Mouse (Mus musculus) thymus, adult 18-20 months (tissue): ENCODE results near the gene Miga2.

ENCODE experiments used
- DNase-seq, 2 experiments: peaks; one replicate each; pipeline ENCODE4 v3.0.0; 2022; ENCODE audit warnings: mixed read lengths in 2 of 2

The Miga2 gene

DNA sequence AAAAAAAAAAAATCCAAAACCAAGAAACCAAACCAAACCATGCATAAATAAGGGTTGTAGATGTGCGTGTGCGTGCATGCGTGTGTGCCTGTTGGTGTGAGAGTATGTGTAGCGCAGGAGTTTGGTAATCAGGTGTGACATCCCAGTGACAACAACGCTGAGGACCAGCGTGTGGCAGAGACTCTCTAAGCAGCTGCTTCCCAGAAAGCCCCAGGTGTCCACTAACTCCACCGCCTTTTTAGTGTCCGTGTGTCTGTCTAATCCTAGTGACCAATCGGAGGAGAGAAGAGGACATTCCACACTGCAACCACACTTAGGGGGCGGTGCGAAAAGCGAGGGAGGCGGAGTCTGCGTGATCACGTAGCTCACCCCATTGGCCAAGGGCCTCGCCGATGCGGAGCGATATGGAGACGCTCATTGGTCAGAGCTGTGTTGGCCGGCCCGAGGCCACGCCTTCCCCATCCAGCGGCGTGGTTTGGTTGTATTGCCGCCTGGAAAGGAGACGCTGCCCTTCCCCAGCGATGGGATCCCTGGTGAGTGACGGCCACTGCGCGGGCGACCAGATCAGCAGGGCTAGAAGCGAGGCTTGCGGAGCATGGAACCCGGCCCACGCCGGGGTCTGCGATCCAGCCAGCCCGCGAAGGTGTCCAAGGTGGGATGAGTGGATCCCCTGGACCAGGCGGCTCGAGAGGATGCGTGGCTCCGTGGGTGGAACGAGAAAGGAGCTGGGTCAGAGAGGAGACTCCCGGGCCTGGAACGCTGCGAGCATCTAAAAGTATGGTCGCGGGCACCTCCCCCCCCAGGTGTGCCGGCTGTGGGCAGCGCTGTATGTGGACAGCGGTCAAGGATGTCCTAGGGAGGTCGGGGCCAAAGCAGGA, at the start of gene Miga2:
Gene Miga2, plus strand, starts transcription at position 461 of the 878 bp plus-strand sequence.
- peak; percentile 96 to 97 for DNase-seq

DNA sequence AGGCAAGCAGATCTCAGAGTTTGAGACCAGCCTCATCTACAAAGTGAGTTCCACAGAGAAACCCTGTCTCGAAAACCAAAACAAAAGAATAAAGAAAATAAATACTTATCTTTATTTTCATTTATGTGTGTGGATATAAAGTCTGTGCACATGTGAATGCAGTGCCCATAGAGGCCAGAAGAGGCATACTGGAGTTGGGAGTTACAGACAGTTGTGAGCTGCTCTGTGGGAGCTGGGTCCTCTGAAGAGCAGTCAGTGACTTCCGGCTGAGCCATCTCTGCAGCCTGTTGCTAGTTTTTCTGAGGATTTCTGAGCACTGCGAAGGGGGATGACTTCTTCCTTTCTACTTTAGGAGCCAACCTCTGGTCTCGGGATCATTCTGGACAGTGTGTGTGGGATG, 47.9 kb upstream of the Miga2 start:
- DNase-seq, result no peak

DNA sequence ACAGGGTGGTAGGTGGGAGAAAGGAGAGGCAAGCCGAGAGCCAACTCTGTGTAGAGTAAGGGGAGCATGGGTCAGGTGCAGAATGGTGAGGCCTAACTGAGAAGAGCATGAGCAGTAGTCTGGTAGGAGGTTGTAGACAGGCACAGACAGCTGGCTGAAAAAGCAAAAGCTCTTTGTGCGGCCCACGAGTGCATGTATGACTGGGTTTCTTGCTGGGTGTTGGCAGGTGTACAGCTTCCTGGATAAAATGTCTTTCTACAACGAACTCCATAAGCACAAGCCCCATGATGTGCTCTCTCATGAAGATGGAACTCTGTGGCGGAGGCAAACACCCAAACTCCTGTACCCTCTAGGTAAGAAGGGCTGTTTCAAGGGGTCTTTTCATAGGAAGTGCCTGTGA, 47.1 kb upstream of the Miga2 start:
- DNase-seq, result no peak

GRCm38 (mm10) chr2:30319260-30319659, 44.8 kb upstream of the Miga2 start:
- DNase-seq, result no peak

GRCm38 (mm10) chr2:30323111-30323510, 40.9 kb upstream of the Miga2 start:
- no peak for DNase-seq

DNA sequence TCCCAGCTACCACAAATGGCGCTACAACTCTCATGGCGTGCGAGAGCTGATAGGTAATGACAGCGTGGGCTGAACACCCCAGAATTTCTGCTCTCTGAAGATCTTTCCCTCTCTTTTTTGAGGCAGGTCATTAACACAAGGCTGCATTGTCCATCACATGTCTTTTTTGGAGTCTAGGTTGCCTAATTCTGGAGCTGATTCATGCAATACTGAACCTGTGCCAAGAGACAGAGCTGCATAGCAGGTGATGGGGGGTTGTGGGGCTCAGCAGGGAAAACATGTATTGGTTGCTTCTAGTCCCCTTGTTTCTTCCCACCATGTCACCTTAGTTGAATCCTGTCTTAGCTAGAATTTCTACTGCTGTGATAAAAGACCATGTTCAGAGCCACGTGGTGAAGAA, 38.7 kb upstream of the Miga2 start:
- no peak for DNase-seq

DNA sequence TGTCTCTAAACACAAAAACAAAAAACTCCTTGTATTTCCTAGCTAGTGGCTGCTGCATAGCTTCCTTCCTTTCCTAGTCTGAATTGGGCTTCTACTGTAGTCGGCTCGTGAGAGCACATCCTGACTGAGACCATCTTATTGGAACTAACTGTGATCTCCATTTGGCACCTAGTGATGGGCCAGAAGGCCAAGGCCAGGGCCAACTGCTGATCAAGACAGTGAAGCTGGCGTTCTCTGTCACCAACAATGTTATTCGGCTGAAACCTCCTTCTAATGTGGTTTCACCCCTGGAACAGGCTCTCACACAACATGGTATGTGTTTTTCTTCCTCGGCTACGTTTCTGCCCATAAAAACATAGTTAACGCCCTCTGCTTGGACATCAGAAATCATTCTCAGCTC, 36.8 kb upstream of the Miga2 start:
- no peak for DNase-seq

DNA sequence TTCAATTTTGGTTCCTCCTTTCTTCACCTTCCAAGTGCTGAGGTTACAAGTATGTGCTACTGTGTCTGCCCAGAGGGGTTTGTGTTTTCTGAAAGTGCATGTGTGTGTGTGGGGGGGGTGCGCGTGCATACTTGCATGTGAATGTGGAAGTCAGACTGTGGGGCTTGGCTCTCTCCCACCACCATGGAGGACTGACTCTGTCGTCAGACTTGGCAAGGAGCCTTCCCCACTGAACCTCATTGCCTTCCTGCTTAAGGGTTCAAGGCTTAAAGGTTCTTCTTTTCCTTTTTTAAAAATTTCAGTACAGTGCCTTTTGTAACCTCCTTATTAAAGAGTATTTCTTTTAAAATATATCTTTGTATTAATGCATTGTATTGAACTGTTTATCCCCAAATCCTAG, 35.2 kb upstream of the Miga2 start:
- no peak for DNase-seq

GRCm38 (mm10) chr2:30335324-30335723, 28.7 kb upstream of the Miga2 start:
- DNase-seq, result no peak

DNA sequence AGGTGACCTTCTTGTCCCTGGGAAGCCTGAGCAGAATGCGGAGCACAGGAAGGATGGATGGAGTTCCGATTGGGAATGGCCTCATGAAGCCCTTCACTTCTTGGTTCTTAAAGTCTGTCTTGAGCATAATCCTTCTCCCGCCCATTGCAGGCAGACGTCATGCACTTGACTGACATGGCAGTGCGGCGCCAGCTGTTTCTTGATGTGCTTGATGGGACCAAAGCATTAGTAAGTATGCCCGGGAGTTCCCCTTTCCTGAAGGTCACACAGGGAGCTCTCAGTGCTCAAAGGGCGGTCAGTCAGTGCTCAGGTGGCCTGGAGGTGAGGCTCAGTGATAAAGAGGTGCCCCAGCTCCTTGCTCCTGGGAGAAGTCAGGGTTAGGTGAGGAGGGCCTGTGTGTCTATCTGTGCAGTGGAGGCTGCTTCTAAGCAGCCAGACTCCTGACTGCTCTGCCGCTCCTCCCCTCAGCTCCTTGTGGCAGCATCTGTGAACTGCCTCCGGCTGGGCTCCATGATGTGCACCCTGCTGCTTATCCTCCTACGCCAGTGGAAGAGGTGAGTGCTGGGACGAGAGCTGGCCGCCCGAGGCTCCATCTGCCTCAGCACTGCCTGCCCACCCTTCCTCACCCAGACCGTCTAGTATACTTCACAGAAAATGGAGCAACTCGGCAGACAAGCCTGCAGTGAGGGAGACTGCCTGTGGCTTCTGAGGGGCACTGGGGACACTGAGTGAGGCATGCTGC, 27.7 kb upstream of the Miga2 start:
- DNase-seq, result no peak

GRCm38 (mm10) chr2:30337179-30337578, 26.9 kb upstream of the Miga2 start:
- no peak for DNase-seq

DNA sequence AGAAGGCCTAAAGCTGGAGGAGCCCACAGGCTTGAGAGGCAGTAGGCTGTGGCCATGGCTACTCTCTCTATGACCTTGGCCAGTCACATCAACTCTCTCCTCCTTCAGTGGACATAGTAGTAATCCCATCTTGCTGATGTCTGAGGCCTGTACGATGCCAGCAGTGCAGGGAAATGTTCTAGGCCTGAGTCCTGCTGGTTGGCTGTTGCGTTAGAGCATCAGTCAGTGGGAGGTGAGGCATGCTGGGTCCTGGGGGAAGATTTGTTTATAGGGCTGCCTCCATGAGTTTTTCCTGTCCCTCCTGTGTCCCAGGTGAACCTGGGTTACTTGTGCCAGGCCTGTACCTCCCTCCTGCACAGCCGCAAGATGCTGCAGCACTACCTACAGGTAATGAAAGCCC, 22.0 kb upstream of the Miga2 start:
- no peak for DNase-seq

- DNase-seq, result no peak
Observed at GRCm38 (mm10) chr2:30342544-30342943, 21.5 kb upstream of the Miga2 start.

- no peak for DNase-seq
Observed at GRCm38 (mm10) chr2:30343601-30344137, 20.4 kb upstream of the Miga2 start.

DNA sequence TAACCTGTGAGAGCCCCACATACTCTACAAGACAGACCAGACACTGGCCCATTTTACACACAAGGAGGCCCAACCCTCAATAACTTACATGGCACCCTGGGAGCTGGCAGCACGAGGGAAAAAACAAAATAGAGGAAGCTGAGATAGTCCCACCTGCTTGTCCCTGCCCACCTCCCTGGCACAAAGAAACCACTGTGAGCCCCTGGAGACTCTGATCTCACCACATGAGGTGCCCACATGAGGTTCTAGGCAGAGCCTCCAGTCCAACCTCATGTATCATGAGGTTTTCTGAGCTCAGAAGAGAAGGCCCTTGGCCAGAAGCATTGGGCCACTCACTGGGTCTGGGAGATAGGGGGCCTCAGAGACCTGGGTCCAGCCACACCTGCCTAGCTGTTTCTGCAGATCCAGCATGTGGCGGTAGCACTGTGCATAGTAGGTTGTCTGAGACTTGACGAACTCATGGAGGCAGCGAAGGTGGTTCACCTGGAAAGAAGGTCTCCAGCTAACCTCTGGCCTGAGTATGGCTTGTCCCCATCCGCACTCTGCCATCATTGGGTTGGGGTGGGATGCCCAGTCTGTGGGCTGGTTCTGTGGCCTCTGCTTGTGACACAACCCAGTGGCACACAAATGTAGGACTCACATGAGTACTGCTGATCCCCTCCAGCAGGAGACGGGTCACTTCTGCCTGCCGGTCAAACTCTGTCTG, 17.9 kb upstream of the Miga2 start:
- DNase-seq, result no peak

- no peak for DNase-seq
Observed at GRCm38 (mm10) chr2:30349196-30349595, 14.8 kb upstream of the Miga2 start.

- DNase-seq, result no peak
Observed at GRCm38 (mm10) chr2:30351149-30351548, 12.9 kb upstream of the Miga2 start.

DNA sequence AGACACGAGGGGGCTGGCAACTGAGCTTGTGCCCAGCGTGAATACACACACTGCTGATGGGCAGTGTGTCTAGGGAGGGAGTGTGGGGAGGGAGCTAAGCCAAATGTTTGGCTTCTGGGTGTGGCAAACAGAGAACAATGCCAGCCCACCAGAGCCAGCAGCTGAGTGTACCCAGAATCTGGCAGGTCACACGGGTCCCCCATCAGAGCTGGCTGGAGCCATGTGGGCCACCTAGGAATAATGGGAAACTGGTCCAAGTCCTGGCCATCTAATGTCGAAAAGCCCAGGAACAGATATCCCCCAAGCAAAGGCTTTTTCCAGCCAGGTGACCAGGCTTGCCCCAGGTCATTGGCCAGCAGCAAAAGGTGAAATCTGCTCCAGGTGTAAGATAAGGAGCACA, 8.2 kb upstream of the Miga2 start:
- no peak for DNase-seq

DNA sequence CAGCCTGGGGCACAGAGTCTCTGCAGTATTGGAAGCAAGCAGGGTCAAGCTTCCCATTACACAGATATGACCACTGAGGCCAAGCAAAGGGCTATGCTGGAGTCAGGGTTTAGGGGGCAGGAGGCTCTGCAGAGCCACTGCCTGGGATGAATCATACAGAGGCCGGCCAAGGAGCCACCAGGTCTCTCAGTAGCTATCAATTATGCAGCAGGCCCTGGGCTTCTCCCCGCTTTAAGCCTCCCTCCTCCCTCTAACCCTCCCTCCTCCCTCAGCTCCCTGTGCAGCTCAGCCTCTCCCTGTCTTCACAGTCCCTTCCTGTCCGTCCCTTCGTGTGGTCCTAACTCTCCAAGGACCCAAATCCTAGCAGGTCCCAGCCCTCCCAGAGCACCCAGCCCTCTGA, 7.8 kb upstream of the Miga2 start:
- DNase-seq, result no peak

- DNase-seq, result no peak
Observed at GRCm38 (mm10) chr2:30356906-30357305, 7.1 kb upstream of the Miga2 start.

GRCm38 (mm10) chr2:30357552-30358510, 6.2 kb upstream of the Miga2 start:
- DNase-seq, result no peak
